Mouse (Mus musculus): ENCODE measurements around the gene Nr4a2. TPM values are rescaled to one million over a fixed set of nuclear protein-coding genes. Genes with fewer than 3 reads are reported as not detected.

Nr4a2 gene
- total RNA-seq (2021), result 1 to 10 TPM; 2.0 to 3.3 TPM
- long read RNA-seq, experiment 1, partial matches to known transcripts, result 2 of 5 reads
- long read RNA-seq, experiment 1, other reads (novel, unspliced or antisense), result 1 of 5 reads
- long read RNA-seq, experiment 2, partial matches to known transcripts, result 1 of 1 reads
- long read RNA-seq, experiment 2, other reads (novel, unspliced or antisense), result 0 of 1 reads

DNA sequence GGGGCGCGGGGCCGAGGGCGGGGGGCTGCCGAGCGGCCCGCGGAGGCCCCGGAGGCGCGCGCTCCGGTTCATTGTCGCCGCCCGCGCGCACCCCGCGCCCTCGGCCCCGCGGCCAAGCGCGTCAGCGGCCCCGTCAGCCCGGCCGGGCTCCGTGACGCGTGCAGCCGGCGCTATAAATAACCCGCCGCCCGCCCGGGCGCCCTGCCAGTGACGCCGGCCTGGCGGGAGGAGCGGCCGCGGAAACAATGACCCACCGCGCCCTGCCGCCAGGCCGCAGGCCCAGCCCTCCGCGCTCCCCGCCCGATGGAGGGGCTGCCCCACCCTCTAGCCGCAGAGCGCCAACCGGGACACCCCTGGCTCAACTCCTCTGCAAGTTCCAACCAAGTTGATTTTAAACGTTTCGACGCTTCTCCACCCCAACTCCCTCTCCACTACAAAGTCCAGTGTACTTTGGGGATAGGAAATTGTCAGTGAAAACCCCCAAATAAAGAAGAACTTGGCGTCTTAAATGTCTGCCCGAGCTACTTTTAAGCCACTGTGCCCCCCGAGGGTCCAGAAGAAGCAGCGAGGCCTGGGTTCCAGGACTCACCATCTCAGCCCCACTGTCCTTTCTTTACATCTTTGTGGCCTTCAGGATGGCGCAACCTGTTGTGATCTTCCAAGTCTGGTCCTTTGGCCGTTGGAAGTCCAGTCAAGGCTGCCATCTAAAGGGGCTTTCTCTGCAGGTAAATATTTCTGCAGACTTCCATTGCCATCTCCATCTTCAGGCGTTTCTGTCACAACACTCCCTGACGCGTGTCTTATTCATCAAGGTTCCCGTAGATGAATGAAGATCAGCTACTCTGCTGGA lies at the start of gene Nr4a2:
Gene Nr4a2 (minus strand): TSS at position 13 of the 850 bp plus-strand sequence.
- peak; percentile 85 for DNase-seq (ENCODE audit: low spot score)

DNA sequence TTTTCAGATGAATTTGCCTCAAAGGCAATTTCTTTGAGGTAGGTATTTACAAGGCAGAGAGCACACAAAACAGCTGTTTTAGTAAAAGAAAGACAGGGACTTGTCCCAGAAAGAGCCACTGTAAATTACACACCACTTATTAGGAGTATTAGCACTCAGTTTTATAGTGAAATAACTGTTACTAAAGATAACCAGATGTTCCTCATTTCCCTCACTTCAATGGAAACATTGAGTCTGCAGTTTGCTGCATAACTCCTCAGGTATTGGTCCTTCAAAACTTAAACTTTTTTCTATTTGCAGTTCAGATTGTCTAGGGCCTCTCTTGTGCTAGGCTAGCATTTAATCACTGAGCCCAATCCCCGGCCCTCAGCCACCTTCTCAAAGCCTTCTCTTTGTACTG lies 41.6 kb upstream of the Nr4a2 start:
- no peak for DNase-seq (ENCODE audit: low spot score)

DNA sequence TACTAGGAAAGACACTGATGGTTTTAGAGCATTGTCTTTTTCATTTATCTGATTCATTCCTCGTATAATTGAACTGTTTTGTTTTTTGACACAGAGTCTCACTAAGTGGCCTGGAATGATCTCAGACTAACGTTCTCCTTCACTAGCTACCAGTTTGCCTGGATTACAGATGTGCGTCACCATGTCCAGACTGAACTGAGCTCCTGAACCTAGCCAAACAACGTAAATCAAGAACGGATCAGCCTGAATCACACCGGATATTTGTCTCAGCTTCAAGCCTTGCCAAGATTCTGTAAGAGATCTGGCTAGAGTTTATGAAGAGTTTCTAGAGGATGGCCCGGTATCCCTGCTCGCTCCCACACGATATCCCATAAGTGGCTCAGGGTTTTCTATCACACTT lies 33.0 kb upstream of the Nr4a2 start:
- DNase-seq (ENCODE audit: low spot score), result peak; percentile 12

DNA sequence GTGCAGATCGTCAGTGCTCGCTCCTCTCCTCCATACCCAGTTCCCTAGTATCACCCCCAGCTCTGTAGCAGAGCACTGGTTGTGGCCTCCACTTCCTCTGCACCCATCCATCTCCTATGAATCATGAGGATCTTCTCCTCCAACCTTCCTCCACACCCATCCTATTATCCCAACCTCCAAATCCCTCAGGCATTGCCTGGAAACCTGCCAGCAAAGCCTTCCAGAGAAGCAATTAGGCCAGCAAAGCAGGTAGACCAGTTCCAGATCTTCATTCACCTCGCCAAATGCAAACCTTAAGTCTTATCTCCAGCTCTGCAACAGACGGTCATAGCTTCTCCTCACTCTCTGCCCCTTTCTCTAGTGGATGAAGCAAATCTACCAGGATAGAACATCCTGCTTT lies 26.0 kb upstream of the Nr4a2 start:
- no peak for DNase-seq (ENCODE audit: low spot score)

DNA sequence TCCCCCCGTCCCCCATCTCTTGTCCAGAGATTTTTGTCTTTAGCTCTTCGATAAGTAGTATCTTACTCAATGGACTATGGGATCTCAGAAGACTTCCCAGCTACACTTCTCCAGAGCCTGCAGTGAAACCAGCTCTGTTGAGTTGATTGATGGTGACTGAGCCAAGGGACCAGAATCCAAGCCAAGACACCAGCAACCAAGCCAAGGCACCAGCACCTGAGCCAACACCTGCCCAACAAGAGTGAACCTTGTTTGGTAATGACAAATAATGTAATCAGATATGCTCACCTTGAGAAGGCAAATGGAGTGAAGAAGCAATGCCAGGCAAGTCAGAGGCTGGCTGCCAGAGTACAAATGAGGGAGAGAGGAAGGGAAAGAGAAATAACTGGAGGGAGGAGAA lies 24.4 kb upstream of the Nr4a2 start:
- no peak for DNase-seq (ENCODE audit: low spot score)

DNA sequence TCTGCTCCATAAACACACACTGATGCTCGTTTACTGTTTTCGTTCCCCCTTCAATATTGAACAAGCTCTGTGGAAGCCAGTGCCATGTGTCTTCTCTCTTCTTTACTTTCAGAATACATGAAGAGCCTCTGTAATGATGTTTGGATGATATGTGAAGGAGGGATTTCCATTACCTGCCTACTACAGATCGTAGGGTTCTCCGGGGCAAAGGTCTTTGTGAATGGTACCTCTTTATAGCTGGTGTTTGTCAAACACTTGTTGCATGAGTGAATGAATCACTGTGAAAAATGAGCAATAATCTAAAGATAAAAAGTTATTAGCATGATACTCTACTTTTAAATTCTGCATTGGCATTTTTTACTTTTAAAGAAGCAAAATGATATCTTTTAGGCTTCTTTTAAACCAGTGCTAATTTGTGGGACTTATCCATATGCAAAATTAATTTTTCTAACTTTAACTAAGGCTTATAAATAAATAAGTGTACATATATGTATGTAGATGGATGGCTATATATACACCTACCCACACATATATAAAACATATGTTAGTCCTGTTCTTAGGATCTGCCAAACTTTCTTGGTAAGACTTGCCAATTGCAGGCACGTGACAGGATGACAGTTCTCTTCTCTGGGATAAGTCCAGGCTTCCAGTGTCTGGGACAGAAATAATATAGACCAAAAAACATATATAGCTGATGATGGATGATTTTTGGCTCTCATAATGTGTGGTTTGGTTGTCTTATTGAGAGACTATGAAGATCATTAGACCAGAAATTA lies 22.0 kb upstream of the Nr4a2 start:
- no peak for DNase-seq (ENCODE audit: low spot score)

DNA sequence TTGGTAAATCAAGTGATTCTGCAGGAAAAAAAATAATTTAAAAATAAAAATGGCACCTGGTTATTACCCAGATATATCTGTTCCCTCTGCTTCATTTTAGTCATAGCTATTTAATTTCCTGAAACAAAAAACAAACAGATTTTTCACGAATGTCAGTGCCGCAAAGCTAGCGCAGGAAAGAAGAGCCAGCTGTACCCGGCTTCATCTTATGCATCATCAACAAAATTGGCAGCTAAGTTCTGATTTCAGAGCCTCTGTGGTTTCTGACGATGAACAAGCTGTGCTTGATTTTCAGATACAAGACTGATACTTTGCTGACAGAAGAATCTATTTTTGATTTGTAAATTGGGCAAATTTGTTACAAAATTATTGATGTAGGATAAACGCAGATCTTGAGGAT lies 14.8 kb upstream of the Nr4a2 start:
- DNase-seq (ENCODE audit: low spot score), result no peak

DNA sequence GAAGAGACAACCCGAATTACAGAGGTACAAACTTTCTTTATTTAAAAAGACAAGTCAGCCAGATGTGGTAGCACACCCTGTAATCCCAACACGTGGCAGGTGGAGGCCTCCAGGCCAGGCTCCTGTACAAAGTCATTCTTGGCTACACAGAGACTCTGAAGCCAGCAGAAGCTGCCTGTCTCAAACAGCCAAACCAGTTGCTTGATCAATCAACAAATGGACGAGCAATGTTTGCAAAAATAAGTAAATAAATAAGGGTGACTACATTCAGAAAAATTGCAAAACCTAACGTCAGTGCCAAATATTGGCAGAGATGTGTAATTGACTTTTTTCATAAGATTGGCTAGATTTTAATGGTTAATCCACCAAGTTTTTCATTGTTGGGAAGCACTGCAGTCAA lies 3.7 kb upstream of the Nr4a2 start:
- no peak for DNase-seq (ENCODE audit: low spot score)

DNA sequence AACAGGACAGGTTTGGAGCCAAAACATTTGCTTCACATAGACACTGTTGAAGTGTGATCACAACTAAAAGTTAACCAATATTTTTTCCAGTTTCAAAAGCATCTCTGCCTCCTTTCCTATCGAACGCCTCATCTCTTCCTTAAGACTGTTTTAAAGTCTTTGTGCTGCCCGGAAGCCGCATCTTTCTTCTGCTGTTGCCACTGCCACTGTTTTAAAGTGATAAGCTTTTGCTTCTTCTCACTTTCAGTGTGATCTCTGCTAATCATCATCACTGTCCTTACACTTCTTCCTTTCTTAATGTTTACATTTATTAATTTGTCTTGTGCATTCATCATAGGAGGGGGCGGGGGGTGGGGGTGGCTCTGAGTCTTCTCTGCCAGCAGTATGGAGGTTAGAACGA lies 2.1 kb upstream of the Nr4a2 start:
- DNase-seq (ENCODE audit: low spot score), result no peak

DNA sequence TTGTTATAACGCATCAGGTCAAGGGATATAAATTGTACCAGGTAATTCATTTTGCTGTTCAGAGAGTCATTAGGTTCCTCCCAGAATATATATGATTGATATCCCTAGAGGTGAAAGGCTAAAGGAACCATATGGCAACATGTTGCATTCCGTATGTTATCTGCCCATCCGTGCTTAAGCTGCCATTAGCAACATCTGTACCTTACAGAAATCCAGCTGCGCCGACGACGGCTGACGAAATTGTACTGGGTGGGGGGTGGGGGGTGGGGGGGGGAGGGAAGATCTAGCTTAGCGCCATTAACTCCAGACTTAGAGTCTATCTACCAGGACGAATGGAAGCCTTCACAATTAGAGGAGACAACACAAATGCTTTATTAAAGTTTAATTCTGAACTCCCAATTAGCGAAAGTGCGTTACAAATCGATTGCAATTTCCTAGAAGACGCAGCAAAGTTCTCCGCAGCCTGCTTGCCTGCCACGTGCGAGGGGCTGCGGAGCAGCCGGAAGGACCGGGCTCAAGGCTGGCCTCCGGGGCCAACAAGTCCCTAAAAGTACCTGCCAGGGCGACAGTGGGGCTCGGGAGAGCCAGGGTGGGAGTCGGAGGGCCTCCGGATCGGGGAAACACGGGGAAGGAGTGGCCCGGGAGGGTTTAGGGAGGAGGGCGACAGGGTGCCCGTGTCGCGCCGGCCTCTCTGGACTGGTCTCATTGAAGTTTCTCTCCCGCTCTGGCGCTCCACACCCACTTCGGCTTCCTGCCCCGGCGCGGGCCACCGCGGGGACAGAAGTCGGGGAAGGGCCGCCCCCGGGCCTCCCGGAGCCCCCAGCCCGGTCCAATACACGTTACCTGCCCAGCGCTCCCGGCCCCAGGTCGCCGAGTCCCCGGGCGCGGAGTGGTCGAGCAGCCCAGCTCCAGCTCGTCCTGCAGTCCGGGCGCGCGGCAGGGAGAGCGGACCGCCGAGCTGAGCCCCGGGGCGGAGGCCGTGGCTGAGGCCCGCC lies 520 bp downstream of the Nr4a2 start:
- DNase-seq (ENCODE audit: low spot score), result peak; percentile 38

DNA sequence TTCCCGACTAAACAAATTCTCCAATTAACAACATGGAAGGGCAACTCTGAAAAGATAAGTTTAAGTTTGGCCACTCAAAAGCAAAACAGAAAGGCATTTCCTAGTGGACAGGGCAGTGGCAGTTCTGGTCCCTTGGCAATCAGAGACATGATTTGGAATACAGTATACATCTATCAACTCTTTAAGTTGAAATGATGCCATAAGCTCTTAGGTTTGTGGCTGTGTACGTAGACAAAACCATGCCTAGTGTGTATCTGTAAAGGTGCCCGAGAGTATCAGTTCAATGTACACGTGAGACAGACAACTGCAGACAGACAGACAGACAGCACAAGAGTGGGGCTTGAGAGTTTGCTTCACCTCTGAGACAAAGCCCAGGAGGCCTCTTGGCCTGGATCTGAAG lies 2.7 kb downstream of the Nr4a2 start:
- no peak for DNase-seq (ENCODE audit: low spot score)

DNA sequence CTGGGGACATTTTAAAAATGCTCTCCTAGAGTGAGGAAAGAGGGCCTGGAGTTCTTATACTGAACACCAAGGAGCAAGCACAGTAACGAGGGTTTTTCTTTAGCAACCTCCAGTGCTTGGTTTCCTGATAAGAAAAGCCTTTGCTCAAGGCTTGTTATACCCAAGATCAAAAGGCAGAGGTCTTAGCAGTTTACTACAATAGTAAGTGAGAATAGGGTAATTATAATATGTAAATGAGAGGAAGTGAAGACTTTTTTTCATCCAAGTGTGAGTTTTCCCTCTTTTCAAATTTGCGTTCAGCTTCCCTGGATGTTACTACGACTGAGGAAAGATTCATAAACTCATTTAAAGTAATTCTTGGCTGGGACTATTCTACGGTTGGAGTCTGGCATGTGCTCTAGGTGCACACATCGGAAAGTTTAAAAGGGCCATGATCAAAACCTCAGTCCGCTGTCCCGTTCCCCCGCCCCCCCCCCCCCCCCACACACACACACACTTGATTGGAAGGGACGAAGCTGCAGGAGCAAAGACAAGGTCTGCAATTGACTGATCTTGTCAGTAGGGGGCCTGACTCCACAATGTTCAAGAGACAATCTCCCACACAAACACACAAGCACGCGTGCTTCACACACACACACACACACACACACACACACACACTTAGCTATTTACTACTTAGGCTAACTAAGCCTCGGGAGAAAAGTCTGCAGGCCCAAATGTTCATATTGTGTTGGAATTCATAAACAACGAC lies 6.4 kb downstream of the Nr4a2 start:
- DNase-seq (ENCODE audit: low spot score), result peak; percentile 77

DNA sequence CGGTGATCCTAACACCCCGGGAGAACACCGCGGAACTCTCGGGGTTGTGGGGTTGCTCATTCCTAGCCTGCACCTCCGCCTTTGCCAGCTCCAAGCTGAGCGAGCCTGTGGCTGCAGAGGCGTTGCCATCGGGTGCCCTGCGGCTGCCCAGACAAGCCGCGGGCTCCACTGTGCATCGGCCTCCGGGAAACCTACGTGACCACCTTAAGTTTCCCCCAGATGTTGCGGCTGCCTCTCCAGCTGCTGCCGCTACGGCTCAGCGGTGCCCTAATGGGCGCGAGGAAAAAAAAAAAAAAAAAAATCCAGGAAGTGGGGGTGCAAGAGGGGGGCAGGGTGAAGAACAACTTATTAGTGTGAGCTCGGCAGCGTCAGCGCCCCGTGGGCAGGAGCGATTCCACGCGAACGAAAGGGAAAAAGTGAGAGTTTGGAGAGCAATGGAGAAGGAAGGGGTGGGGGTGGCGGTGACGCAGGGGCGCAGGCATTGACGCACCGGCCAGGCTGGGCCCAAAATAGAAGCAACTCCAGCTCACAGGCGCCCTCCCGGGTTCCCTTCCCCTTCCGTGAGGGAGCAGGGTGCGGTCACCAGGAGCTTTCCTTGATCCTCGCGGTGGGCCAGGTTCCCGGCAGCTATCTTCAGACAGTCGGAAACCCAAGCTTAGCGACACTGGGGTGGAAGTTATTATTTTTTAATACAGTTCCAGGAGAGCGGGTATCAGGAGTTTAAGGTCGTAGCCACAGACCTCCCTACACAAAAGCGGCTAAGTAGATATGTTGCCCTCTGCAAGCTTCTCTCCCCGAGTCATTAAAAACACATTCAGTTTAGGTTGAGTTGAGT lies 7.2 kb downstream of the Nr4a2 start:
- DNase-seq (ENCODE audit: low spot score), result peak; percentile 81

DNA sequence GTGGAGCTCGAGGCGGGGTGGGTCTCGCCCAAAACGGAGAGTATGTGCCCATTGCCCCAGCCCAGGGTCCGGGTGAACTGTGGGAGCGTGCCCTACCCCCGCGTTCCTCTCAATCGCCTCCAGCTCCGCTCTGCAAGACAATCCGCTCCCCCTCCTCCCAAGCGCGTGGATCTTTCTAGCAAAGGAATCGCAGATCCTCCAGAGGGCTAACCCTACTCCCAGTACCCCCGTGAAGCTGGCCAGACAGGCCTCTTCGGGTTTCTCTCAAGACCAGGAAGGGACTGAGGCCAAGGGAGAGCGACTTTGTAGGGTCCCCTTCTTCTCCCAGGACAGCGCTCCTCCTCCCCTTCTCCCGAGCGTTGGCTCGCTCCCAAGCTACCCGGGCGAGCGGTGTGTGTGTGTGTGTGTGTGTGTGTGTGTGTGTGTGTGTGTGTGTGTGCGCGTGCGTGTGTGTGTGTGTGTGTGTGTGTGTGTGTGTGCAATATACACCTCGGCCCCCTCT lies 7.9 kb downstream of the Nr4a2 start:
- peak; percentile 50 for DNase-seq (ENCODE audit: low spot score)

DNA sequence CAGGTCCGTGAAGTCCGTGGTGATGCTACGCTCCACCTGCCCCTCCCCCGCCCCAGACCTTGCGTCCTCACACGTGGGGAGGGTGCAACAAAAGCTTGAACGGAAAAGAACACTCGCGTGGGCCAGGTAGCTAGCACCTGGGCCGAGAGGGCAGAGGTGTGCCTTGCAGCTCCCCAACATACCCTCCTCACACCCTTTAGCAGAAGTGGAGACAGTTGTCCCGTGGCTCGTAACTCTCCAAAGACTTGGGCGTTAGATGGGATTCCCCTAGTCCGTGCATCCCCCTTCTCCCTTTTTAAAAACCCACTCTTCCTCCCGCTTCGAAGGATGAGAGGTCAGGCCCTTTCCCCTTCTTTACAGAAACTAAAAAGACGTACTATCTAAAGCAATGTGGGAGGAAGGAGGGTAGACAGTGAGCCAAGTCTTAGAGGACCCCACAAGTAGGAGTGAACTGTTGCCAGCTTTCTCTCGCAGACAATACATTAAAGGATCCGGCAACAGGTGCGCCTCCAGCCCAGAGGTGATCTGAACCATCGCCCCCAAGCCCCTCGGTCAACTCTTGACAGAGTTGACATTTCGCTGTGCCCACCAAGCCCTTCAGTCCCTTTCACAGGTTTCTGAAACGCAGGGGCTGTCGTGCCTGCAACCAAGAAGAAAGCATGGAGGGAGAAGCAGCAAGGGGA lies 8.5 kb downstream of the Nr4a2 start:
- peak; percentile 12 for DNase-seq (ENCODE audit: low spot score)

DNA sequence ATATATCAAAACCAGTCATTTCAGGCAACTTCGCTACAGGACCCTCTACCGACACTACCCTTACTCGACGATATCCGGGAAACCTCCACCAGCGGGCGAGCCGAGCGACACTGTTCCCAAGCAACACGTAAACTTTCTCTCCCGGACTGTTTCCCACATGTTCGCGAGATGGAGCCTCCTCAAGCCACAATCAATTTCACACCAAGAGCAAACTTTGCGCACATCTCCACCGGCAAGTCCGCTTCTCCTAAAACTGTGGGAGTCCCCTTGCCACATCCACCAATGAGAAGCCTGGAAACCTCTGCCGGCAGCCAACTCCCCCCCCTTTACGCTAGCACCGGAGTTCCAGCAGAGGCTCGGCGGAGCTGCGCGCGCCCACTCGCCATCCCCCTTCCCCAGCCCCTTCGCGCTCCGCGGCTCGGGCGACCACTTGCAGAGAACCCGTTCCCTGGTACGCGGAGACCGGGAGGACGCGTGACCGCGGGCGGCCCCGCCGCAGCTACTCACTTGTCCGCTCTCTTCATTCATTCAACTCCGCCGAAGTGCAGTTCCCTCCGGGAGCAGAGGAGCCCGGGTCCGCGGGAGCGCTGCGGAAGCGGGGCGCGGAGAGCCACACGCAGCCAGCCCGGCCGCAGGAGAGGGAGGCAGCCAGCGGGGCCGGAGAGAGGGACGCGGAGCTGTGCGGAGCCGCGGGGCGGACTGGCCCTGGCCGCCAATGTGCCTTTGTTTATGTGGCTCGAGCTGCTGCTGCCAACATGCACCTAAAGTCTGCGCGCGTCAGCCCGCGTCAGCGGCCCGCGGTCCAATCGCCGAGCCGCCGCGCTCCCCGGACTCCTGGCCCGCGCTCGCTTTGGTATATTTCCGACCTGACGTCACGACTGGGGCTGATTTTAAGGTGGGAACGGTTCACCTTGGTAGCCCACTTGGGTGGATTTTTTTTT lies 9.3 kb downstream of the Nr4a2 start:
- peak; percentile 50 for DNase-seq (ENCODE audit: low spot score)

DNA sequence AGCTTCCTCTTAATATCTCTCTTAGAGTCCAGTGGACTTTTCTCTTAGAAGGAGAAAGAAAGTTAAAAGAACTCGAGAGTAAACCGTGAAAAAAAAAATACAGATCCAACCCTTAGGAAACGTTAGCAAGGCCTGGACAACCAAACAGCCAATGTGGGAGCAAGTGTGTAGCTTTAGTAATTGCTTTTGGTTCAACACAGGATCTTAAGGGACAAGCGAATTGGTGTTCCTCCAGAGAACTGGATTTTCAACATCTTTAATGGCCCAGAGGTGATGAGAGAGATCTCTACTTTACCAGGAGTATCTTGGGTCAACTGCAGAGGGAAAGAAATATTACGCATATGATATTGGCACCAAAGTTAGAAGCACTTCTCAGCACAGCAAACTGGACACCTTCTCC lies 10.4 kb downstream of the Nr4a2 start:
- DNase-seq (ENCODE audit: low spot score), result no peak

DNA sequence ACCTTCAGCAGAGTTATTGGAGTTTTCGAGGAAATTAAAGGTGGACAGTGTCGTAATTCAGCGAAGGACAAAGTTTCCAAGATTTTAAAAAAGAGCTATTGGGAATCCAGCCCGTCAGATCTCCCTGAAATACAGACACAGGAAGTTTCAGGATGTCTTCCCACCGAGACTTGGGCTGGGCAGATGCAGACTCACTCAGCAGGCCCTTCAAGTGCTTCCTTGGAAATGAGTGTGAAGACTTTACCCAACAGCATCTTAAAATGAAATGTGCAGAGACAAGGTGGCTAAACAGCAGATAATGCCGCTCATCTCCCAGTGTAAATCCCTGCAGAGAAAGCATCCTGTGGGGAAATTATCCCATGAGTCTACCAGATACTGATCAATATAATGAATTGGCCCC lies 10.9 kb downstream of the Nr4a2 start:
- DNase-seq (ENCODE audit: low spot score), result no peak
